Mouse (Mus musculus) stomach, embryonic 16.5 days (tissue): ENCODE data around the gene Unc5b. TPM values are rescaled to one million over a fixed set of nuclear protein-coding genes. Genes with fewer than 3 reads are reported as not detected.
"Not testable (repeated sequence)": the region's sequence is repeated elsewhere in the genome, so short reads cannot be mapped to it uniquely, and the experiment has no call there.

Experiments
- ATAC-seq: fragments of 200-750 bp; cut with Nextera tagmentation; 2 replicates; pipeline ENCODE4 v1.8.0; 2017; ENCODE audit warnings: moderate number of reproducible peaks, moderate TSS enrichment; ENCODE audit not compliant: insufficient read depth, low FRiP score
- H3K27ac ChIP-seq: fragments of 300-500 bp; sonication (generic); 2 replicates; pipeline ENCODE4 v1.5.1; 2014; ENCODE audit warnings: low read length
- H3K27me3 ChIP-seq: fragments of 300-500 bp; sonication (generic); 2 replicates; pipeline ENCODE4 v1.6.1; 2014; ENCODE audit warnings: low read length, control low read depth, mixed read lengths; ENCODE audit not compliant: control insufficient read depth, insufficient read depth
- H3K36me3 ChIP-seq: fragments of 300-500 bp; sonication (generic); 2 replicates; pipeline ENCODE4 v1.6.1; 2014; ENCODE audit warnings: low read length; ENCODE audit not compliant: control insufficient read depth, insufficient read depth
- H3K4me1 ChIP-seq: fragments of 300-500 bp; sonication (generic); 2 replicates; pipeline ENCODE4 v1.6.1; 2014; ENCODE audit warnings: low read length, control low read depth, mixed read lengths; ENCODE audit not compliant: control insufficient read depth, insufficient read depth
- H3K4me2 ChIP-seq: fragments of 300-500 bp; sonication (generic); 2 replicates; pipeline ENCODE4 v1.6.1; 2014; ENCODE audit warnings: low read depth, low read length, mixed read lengths
- H3K4me3 ChIP-seq: fragments of 300-500 bp; sonication (generic); replicated peaks from 2 replicates; pipeline ENCODE4 v1.5.1; 2014; ENCODE audit warnings: mild to moderate bottlenecking, low read length
- H3K9ac ChIP-seq: fragments of 300-500 bp; sonication (generic); 2 replicates; pipeline ENCODE4 v1.6.1; 2014; ENCODE audit warnings: low read length
- H3K9me3 ChIP-seq: fragments of 300-500 bp; sonication (generic); replicated peaks from 2 replicates; pipeline ENCODE4 v1.6.1; 2016; ENCODE audit warnings: low read length, control low read depth; ENCODE audit not compliant: control insufficient read depth
- WGBS: fragments of 180-500 bp; shearing (Covaris S2); extraction: QIAGEN DNeasy Blood & Tissue Kit; methylation state at CpG from one replicate; pipeline ENCODE4 v1.1.7; 2014; 5-methylcytosine and 5-hydroxymethylcytosine counted together
- polyA plus RNA-seq: library from polyadenylated mRNA; unstranded; fragments of >200 nt; fragmentation: Nextera tagmentation; extraction: Ambion mirVana; gene quantifications from 2 replicates; pipeline ENCODE4 v1.2.1, GENCODE M21; 2015

The Unc5b gene
- 3.7 and 4.0 TPM in 2 replicates for polyA plus RNA-seq

DNA sequence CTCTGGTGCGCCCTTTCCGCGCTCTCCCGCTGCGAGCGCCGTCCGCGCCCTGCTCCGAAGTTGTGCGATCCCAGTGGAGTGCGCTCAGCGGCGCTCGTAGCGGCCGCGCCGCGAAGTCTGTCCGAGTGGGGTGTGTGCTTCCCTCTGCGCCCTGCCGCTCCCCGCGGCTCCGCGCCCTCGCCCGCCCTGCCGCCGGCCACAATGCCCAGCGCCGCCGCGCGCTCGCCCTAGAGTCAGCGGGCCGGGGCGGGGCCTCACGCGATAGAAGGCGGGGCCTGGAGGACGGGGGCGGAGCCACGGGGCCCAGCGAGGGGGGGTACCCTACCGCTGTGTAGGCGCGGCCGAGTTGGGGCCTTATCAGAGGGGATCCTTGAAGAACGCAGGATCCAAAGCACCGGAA lies at the start of gene Unc5b:
TSS of gene Unc5b (minus strand) at position 203 of the 400 bp plus-strand sequence.
- Histone ChIP-seq H3K9ac (peak within 1 kb of the TSS; percentile 85), H3K4me2 (peak within 1 kb of the TSS; percentile 97), H3K27me3 (peaks cover 46% of the 10 kb centered on the region), H3K36me3 (no peaks in the 10 kb centered on the region), H3K9me3 (no peaks in the 10 kb centered on the region), H3K27ac (peak within 1 kb of the TSS; percentile 81), H3K4me1 (peaks cover 23% of the 10 kb centered on the region), H3K4me3 (peak within 1 kb of the TSS; percentile 68)
- under 1% methylated on average over 49 of the region's 53 CpGs for WGBS
- ATAC-seq: peak; percentile 97

DNA sequence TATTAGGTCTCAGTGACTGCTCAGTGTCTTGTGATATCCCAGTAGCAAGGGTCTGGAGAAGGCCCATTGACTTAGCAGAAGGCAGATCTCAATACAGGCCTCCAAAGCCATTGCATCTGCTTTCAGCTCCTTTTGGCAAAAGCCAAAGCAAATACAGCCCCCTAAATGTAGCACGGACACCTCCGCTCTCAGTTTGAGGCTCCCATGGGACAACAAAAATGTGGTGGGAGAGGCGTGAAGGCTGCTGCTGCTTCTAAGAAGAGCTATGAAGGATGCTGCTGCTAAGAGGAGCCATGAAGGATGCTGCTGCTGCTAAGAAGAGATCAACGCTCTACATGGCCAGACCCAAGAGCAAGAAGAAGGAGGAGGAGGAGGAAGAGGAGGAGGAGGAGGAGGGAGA lies 48.4 kb upstream of the Unc5b start:
- H3K36me3 ChIP-seq: no peaks in the 10 kb centered on the region
- H3K27ac ChIP-seq: no peak overlapping the region
- H3K4me3 ChIP-seq: no peak overlapping the region
- no peak for ATAC-seq
- no peaks in the 10 kb centered on the region for H3K4me1 ChIP-seq
- H3K9ac ChIP-seq: no peak overlapping the region
- no peaks in the 10 kb centered on the region for H3K9me3 ChIP-seq
- WGBS: 83% methylated on average over 4 of the region's 4 CpGs
- no peaks in the 10 kb centered on the region for H3K27me3 ChIP-seq
- no peak overlapping the region for H3K4me2 ChIP-seq

DNA sequence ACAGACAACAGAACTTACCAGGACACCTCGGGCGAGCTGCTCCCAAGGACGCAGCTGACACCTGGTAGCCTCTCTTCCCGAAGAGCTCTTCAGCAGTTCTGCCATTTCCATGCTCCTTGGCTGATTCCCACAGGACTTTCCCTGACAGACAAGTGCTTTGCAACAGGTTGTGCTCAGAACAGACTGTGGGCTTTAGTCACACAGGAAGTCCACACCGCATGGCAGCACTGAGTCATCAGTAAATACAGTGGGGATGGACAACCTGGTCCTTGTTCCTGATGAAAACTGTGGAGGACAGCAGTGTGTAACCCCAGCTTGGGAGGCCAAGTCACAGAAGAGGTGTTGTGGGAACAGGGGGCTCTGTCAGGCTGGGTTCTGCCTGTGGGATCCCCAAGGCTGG lies 45.7 kb upstream of the Unc5b start:
- Histone ChIP-seq H3K4me2 (no peak overlapping the region), H3K36me3 (no peaks in the 10 kb centered on the region), H3K9me3 (no peaks in the 10 kb centered on the region), H3K4me3 (no peak overlapping the region), H3K27me3 (no peaks in the 10 kb centered on the region), H3K27ac (no peak overlapping the region), H3K9ac (no peak overlapping the region), H3K4me1 (no peaks in the 10 kb centered on the region)
- 78% methylated on average over 5 of the region's 5 CpGs for WGBS
- no peak for ATAC-seq

DNA sequence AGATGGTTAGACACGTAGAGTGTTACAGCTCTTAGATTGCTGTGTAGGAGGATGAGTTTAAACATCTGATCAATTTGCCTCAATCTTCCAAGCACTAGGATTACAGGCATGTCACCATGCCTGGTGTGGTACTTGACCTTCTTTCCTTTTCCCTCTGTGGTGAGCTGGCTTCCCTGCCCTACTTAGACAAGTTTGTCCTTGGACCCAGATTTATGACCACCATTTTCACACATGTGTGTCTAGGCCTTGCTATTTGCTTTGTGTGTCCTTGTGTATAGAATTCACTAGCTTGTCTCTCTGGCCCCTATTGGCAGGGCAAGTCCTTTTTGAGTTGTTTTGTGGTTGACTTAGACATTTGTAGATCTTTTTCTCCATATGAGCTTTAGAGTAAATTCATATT lies 43.6 kb upstream of the Unc5b start:
- H3K27ac ChIP-seq: no peak overlapping the region
- 74% methylated on average over 1 of the region's 1 CpGs for WGBS
- no peaks in the 10 kb centered on the region for H3K4me1 ChIP-seq
- no peaks in the 10 kb centered on the region for H3K36me3 ChIP-seq
- H3K9me3 ChIP-seq: no peaks in the 10 kb centered on the region
- no peaks in the 10 kb centered on the region for H3K27me3 ChIP-seq
- H3K4me3 ChIP-seq: no peak overlapping the region
- H3K9ac ChIP-seq: no peak overlapping the region
- H3K4me2 ChIP-seq: no peak overlapping the region
- ATAC-seq: no peak

DNA sequence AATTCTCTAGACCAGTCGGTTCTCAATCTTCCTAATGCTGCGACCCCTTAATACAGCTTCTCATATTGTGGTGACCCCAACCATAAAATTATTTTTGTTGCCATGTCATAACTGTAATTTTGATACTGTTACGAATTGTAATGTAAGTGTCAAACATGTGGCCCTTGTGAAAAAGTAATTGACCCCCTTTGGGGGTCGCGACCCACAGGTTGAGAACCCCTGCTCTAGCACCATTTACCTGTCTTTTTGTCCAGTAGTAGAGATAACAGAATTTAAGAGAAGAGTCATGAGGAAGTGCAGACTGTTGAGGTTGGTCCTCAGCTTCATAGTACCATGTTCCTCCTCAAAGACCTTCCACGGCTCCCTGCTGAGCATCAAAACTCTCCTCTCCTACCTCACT lies 31.9 kb upstream of the Unc5b start:
- no peak overlapping the region for H3K9ac ChIP-seq
- H3K4me2 ChIP-seq: no peak overlapping the region
- ATAC-seq: no peak
- WGBS: 86% methylated on average over 6 of the region's 6 CpGs
- no peaks in the 10 kb centered on the region for H3K9me3 ChIP-seq
- no peak overlapping the region for H3K27ac ChIP-seq
- H3K4me1 ChIP-seq: no peaks in the 10 kb centered on the region
- H3K27me3 ChIP-seq: no peaks in the 10 kb centered on the region
- H3K4me3 ChIP-seq: no peak overlapping the region
- no peaks in the 10 kb centered on the region for H3K36me3 ChIP-seq

DNA sequence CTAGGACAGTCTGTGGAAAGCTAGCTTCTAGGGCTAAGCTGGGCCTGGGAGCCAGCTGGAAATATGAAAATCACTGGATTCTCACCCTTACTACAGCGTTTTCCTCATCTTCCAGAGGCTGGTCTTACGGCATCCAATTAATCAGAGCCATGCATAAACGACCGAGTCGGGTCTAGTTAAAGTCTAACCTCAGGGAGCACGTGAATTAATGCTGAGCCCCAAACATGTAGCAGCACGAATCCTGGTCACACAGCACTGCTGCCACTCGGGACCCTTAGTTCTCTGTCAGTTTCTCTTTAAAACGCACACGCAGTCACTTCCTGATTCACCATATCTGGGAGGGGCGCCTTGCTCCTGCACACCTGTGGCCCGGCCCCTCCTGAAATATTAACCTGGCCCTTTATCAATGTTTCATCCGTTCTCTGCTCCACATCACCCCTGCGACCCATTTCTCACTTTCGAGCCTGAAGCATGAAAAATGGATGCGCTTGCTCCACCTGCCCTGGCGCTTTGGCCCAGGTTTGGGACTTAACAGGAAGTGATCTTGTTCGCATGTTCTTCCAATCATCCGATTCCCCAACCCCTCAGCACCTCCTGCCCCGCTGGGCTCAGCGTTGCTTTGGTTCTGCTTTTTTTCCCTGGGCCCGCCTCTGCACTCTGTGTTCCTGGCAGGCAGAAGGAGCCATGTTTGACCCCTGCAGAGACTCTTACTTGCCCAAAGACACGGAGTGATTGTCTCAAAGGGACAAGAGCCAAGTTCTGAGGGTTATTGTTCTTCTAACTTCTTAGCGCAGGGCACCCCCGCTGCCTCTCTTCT lies 31.3 kb upstream of the Unc5b start:
- no peaks in the 10 kb centered on the region for H3K27me3 ChIP-seq
- no peaks in the 10 kb centered on the region for H3K36me3 ChIP-seq
- WGBS: 48% methylated on average over 25 of the region's 25 CpGs
- H3K4me1 ChIP-seq: no peaks in the 10 kb centered on the region
- ATAC-seq: 0 out of 2 replicates have a peak, but pooled peaks have one; percentile 7
- H3K4me3 ChIP-seq: peak overlapping the region; percentile 28
- no peaks in the 10 kb centered on the region for H3K9me3 ChIP-seq
- peak overlapping the region; percentile 2; the same call in 1 of the 2 replicates for H3K9ac ChIP-seq
- H3K4me2 ChIP-seq: peak overlapping the region; percentile 23
- H3K27ac ChIP-seq: no peak overlapping the region

DNA sequence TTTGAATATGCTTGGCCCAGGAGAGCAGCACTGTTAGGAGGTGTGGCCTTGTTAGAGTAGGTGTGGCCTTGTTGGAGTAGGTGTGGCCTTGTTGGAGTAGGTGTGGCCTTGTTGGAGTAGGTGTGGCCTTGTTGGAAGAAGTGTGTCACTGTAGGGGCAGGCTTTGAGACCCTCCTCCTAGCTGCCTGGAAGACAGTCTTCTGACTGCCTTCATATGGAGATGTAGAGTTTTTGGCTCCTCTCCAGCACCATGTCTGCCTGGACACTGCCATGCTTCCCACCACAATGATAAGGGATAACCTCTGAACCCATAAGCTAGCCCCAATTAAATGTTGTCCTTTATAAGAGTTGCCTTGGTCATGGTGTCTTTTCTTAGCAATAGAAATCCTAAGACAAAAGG lies 13.9 kb upstream of the Unc5b start:
- not testable (repeated sequence) for H3K9me3 ChIP-seq, H3K4me1 ChIP-seq, H3K27me3 ChIP-seq, H3K36me3 ChIP-seq, H3K9ac ChIP-seq, H3K27ac ChIP-seq, H3K4me2 ChIP-seq, H3K4me3 ChIP-seq, ATAC-seq

DNA sequence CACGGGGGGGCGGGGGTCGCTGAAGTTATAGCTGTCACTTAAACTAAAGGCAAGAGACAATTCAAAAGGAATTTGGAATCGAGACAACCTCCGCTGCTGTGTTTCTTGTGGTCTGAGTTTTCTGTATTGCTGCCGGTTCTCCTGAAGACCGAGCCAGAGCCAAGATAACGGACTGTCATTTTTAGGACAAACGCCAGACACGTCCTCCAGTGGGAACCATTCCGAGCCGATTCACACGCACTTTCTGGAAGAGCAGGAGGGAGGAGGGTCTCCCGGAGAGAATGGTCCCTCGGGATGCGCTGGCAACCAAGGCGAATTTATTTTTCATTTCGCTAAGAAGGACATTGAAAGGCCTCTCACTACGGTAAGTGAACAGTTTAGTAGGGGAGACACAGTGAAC lies 7.4 kb upstream of the Unc5b start:
- Histone ChIP-seq H3K4me3 (no peak overlapping the region), H3K4me2 (peak overlapping the region; percentile 4; the same call in 1 of the 2 replicates), H3K27ac (no peak overlapping the region), H3K36me3 (no peaks in the 10 kb centered on the region), H3K9ac (no peak overlapping the region), H3K9me3 (no peaks in the 10 kb centered on the region), H3K27me3 (peaks cover 5% of the 10 kb centered on the region; the same call in 1 of the 2 replicates), H3K4me1 (no peaks in the 10 kb centered on the region)
- ATAC-seq: no peak
- WGBS: 44% methylated on average over 19 of the region's 19 CpGs

DNA sequence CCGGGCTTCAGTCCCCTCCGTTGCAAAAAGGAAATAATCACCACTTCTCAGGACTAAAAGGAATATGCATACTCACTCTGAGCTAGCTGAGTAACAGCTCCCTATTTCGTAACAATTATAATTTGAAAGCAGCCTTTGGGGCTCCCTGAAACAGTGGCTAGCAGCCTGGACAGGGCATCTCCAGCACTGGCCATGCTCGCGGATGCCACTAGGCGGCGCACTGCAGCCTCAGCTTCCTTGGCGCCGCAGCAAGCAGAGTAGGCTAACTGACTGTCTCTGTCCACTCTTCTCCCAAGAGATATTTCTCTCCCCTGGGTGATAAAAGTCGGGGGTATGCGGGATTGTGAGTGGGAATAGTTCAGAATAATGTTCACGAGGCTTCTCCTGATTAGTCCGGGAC lies 3.6 kb upstream of the Unc5b start:
- ATAC-seq: no peak
- no peaks in the 10 kb centered on the region for H3K36me3 ChIP-seq
- no peak overlapping the region for H3K9ac ChIP-seq
- H3K4me1 ChIP-seq: peaks cover 14% of the 10 kb centered on the region
- H3K27me3 ChIP-seq: peaks cover 20% of the 10 kb centered on the region
- no peaks in the 10 kb centered on the region for H3K9me3 ChIP-seq
- H3K27ac ChIP-seq: no peak overlapping the region
- 2% methylated on average over 13 of the region's 13 CpGs for WGBS
- no peak overlapping the region for H3K4me3 ChIP-seq
- no peak overlapping the region for H3K4me2 ChIP-seq
